Mouse (Mus musculus): ENCODE results near the gene Slamf6.

DNA sequence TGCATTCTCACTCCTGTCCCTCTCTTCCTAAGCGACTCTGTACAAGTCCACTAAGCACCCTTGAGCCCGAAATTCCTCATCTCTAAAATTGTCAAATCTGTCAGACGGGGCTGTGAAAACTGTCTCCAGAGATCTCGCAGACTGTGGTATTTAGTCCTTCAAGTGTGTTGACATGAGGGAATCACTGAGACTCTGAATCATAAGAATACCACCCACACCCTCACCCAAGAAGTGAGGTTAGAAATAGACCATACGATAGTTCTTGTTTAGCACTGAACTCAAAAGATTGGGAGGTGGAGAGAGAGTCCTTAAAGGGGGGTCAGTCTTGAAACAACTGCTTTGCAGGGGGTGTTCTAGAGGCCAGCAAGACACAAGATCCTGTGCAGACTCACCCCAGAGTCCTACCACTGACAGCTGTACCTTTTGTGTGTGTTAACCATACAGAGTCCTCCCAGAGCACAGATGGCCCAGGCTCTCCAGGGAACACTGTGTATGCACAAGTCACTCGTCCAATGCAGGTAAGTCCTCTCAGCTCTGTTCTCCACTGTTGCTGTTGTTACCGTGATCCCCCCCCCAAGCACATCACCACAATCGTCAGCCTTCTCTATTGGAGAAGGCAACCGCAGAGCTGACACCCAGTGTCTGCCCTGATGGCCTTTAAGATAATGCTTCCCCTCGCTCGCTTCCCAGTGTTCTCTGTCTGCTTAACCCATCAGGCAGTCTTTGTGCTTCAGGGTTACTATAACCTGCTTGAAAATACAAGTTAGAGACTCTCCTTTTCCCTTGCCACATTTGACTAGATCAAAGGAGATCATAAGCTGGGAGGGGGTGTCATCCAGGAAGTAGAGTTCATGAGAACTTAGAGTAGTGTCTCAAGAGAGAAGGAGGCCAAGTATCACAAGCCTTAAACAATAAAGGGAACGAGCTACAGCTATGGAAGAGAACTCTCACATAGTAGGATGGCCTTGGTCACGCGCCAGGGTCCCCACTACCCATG is 21.9 kb downstream of the Slamf6 start:
- TF ChIP-seq TCF12 (IDR thresholded peaks at IDR 0.05; ENCODE audit: insufficient read depth, poor library complexity, severe bottlenecking) (no peak), POLR2A (IDR thresholded peaks at IDR 0.05; ENCODE audit: insufficient read length, low read depth) (no peak), CEBPB (IDR thresholded peaks at IDR 0.05; ENCODE audit: insufficient read depth, poor library complexity, severe bottlenecking) (no peak), E2F4 (IDR thresholded peaks at IDR 0.05; ENCODE audit: insufficient read depth) (no peak), POLR2AphosphoS2 (IDR thresholded peaks at IDR 0.05; ENCODE audit: insufficient read length, low read depth) (no peak), USF1 (IDR thresholded peaks at IDR 0.05; ENCODE audit: low read depth) (no peak), MAX (IDR thresholded peaks at IDR 0.05; ENCODE audit: low read depth) (no peak), REST (IDR thresholded peaks at IDR 0.05; ENCODE audit: insufficient read depth, insufficient read length) (no peak), MYOD1 (IDR thresholded peaks at IDR 0.05; ENCODE audit: control insufficient read depth in 1 of 3, insufficient read length in 2 of 3, low read depth in 2 of 3) (no peak), SRF (IDR thresholded peaks at IDR 0.05; ENCODE audit: control insufficient read depth, insufficient read length, low read depth) (no peak)

All from myocyte (in vitro differentiated cells).